ENCODE assay signal across 9 mouse cellular contexts in the genomic region with DNA sequence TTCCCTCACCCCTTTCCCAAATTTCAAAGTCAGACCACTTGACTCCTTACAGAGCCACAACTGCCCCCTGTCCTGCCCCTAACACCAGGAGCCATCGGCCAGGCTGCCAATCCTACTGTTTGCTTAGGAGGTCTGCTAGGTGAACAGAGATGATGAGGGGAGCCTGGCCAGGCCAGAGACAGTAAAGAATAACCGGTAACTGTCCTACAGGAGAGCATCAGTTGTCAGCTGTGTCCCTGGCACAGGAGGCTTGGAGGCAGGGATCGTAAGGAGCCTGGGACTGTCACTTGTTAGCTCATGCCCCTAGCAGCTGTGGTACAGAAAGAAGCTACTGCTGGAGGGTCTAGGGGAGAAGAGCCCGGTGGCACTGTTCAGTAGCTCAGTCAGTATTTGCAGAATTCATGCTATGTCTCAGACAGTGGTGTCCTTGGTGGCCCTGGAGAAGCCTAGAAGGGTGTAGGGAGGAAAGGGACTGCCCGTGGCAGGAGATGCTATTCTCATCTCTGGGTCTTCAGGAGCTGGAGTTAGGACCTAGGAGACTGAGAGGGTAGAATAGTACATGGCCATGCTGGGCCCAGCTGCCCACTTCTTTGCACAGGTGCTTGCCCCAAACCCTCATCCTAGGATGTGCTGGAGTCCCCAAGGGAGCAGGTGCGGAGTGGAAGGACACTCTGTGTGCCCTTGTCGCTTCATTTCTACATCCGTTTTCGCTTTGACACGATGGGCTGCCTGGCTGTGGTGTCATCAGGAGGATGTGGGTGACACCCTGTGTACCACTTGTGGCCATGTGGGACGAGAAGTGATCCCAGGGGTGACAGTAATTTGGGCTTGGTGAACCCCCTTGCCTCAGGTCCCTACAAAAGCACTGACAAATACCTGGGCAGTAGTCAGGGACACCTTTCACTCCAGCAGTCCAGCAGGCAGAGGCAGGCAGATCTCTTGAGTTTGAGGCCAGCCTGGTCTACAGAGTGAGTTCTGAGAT. TPM values are rescaled to one million over a fixed set of nuclear protein-coding genes. Genes with fewer than 3 reads are reported as not detected.
DNase-seq lines count a peak whose midpoint lies in the region; ATAC-seq and TF ChIP-seq lines count a peak whose summit lies in the region.
"Had no signal": no experiment of that assay in that cellular context is flagged by ENCODE, and none has a peak within 500 bp of the region (broad histone marks: within the 10 kb centered on the region; RNA-seq: fewer than 3 reads in every experiment).

No protein-coding gene starts in this region.

- TF ChIP-seq EP300 in liver, postnatal 0 days (IDR thresholded peaks at IDR 0.05; ENCODE audit: low read depth): no peak

- H3K9me3 ChIP-seq in liver, postnatal 0 days (ENCODE audit: low read length): no peaks in the 10 kb centered on the region

- H3K27ac ChIP-seq in liver, postnatal 0 days (ENCODE audit: low read depth): peak overlapping the region; percentile 79
- H3K27ac ChIP-seq: liver, embryonic 14.5 days had no signal

- H3K4me2 ChIP-seq in liver, postnatal 0 days (ENCODE audit: low read depth, low read length): peak overlapping the region; percentile 100

- H3K36me3 ChIP-seq in liver, postnatal 0 days (replicated peaks; ENCODE audit: insufficient read depth, low read length): peaks cover 7% of the 10 kb centered on the region

- H3K9ac ChIP-seq in liver, postnatal 0 days (replicated peaks): peak overlapping the region; percentile 8; the same call in 1 of the 2 replicates
- H3K9ac ChIP-seq: liver, embryonic 14.5 days had no signal

- WGBS in liver, postnatal 0 days (ENCODE audit: insufficient replicate concordance): 79% methylated on average over 11 of the region's 11 CpGs

- H3K4me1 ChIP-seq in liver, postnatal 0 days (ENCODE audit: insufficient read depth): peaks cover 44% of the 10 kb centered on the region

- H3K4me3 ChIP-seq in liver, postnatal 0 days (ENCODE audit: low read depth, low read length): no peak overlapping the region

- no peaks in the 10 kb centered on the region for H3K27me3 ChIP-seq in liver, postnatal 0 days (ENCODE audit: insufficient read depth, low read length)

- ATAC-seq in liver, postnatal 0 days: no peak

- peak; percentile 95 for DNase-seq in heart, adult 11 months
- no peak for DNase-seq in heart, postnatal 4 days
- peak; percentile 46 to 60 for DNase-seq in spleen, adult 18-20 months
- DNase-seq in spleen, adult 12 weeks (ENCODE audit: low spot score): no peak
- no peak for DNase-seq in liver, postnatal 0 days
- DNase-seq in thymus, postnatal 4 days: peak; percentile 36
- DNase-seq in layer of hippocampus, adult 11-12 months (ENCODE audit: low spot score): no peak
- no peak for DNase-seq in frontal cortex, postnatal 36 days (ENCODE audit: low spot score in 2 of 2)

- no peak for TF ChIP-seq CTCF in liver, postnatal 0 days (IDR thresholded peaks at IDR 0.05; ENCODE audit: low read depth)

RNA-seq across cellular contexts. Expression of a gene that starts 4.3 kb away (rescaled TPM):
- 10 to 100 TPM; 26.2 to 33.5 TPM for total RNA-seq in heart, postnatal 4 days (2021)
- 3.4 TPM in 2 replicates for polyA plus RNA-seq in liver, postnatal 0 days (2015; fragmentation: Nextera tagmentation; extraction: Ambion mirVana)

RNA-seq across cellular contexts. Expression of a gene that starts 56.5 kb away (rescaled TPM):
- total RNA-seq in heart, postnatal 4 days (2021): 100 to 1,000 TPM; 471 to 490 TPM
- polyA plus RNA-seq in liver, postnatal 0 days (2015; fragmentation: Nextera tagmentation; extraction: Ambion mirVana): 483 and 486 TPM in 2 replicates

Comparison
In these comparisons a context has a peak if more than half of its experiments do, and no peak if none do; other contexts are left out.
1. DNase-seq: peak in heart, adult 11 months (single experiment), spleen, adult 18-20 months (2 of 2) and thymus, postnatal 4 days (single experiment); none in heart, postnatal 4 days (single experiment), spleen, adult 12 weeks (single experiment), liver, postnatal 0 days (single experiment), layer of hippocampus, adult 11-12 months (single experiment) and frontal cortex, postnatal 36 days (0 of 2).